Mouse (Mus musculus): ENCODE measurements around the gene Taf4. TPM values are rescaled to one million over a fixed set of nuclear protein-coding genes. Genes with fewer than 3 reads are reported as not detected.

Gene Taf4
- polyA plus RNA-seq, 1 experiment, result 26.3 TPM

- peak; percentile 20 for DNase-seq
- WGBS, result 69% methylated on average over 14 of the region's 14 CpGs
- Histone ChIP-seq H3K4me1 (replicated peaks; ENCODE audit: control insufficient read depth, insufficient read depth, low read length) (peaks cover 13% of the 10 kb centered on the region), H3K27me3 (ENCODE audit: control insufficient read depth, insufficient read depth, low read length) (no peaks in the 10 kb centered on the region), H3K27ac (ENCODE audit: control insufficient read depth, insufficient read depth, low read length) (no peak overlapping the region), H3K4me3 (ENCODE audit: control insufficient read depth, insufficient read depth, low read length) (no peak overlapping the region), H3K36me3 (ENCODE audit: control insufficient read depth, insufficient read depth, low read length) (no peaks in the 10 kb centered on the region)
- TF ChIP-seq CTCF (IDR thresholded peaks at IDR 0.05; ENCODE audit: borderline replicate concordance, control insufficient read depth, extremely low read depth, insufficient read depth, low read length, poor library complexity) (no peak), POLR2A (IDR thresholded peaks at IDR 0.05; ENCODE audit: control insufficient read depth, extremely low read depth, insufficient read depth, low read length, poor library complexity) (no peak)
These were observed 24.6 kb downstream of the Taf4 start for GRCm38 (mm10) chr2:179951542-179952524.

GRCm38 (mm10) chr2:179948820-179949219 is 27.6 kb downstream of the Taf4 start:
- H3K4me3 ChIP-seq (ENCODE audit: control insufficient read depth, insufficient read depth, low read length), result no peak overlapping the region
- DNase-seq, result no peak
- peaks cover 12% of the 10 kb centered on the region for H3K4me1 ChIP-seq (replicated peaks; ENCODE audit: control insufficient read depth, insufficient read depth, low read length)
- no peaks in the 10 kb centered on the region for H3K36me3 ChIP-seq (ENCODE audit: control insufficient read depth, insufficient read depth, low read length)
- no peaks in the 10 kb centered on the region for H3K27me3 ChIP-seq (ENCODE audit: control insufficient read depth, insufficient read depth, low read length)
- 83% methylated on average over 5 of the region's 5 CpGs for WGBS
- H3K27ac ChIP-seq (ENCODE audit: control insufficient read depth, insufficient read depth, low read length), result no peak overlapping the region
- TF ChIP-seq CTCF (IDR thresholded peaks at IDR 0.05; ENCODE audit: borderline replicate concordance, control insufficient read depth, extremely low read depth, insufficient read depth, low read length, poor library complexity), result no peak
- no peak for TF ChIP-seq POLR2A (IDR thresholded peaks at IDR 0.05; ENCODE audit: control insufficient read depth, extremely low read depth, insufficient read depth, low read length, poor library complexity)

GRCm38 (mm10) chr2:179947607-179948006 is 28.8 kb downstream of the Taf4 start:
- Histone ChIP-seq H3K36me3 (ENCODE audit: control insufficient read depth, insufficient read depth, low read length) (no peaks in the 10 kb centered on the region), H3K4me1 (replicated peaks; ENCODE audit: control insufficient read depth, insufficient read depth, low read length) (peaks cover 12% of the 10 kb centered on the region), H3K27me3 (ENCODE audit: control insufficient read depth, insufficient read depth, low read length) (no peaks in the 10 kb centered on the region), H3K4me3 (ENCODE audit: control insufficient read depth, insufficient read depth, low read length) (no peak overlapping the region), H3K27ac (ENCODE audit: control insufficient read depth, insufficient read depth, low read length) (no peak overlapping the region)
- DNase-seq, result no peak
- WGBS, result 76% methylated on average over 5 of the region's 5 CpGs
- TF ChIP-seq CTCF (IDR thresholded peaks at IDR 0.05; ENCODE audit: borderline replicate concordance, control insufficient read depth, extremely low read depth, insufficient read depth, low read length, poor library complexity) (no peak), POLR2A (IDR thresholded peaks at IDR 0.05; ENCODE audit: control insufficient read depth, extremely low read depth, insufficient read depth, low read length, poor library complexity) (no peak)

GRCm38 (mm10) chr2:179946496-179946895 is 29.9 kb downstream of the Taf4 start:
- no peak overlapping the region for H3K4me3 ChIP-seq (ENCODE audit: control insufficient read depth, insufficient read depth, low read length)
- no peak for TF ChIP-seq CTCF (IDR thresholded peaks at IDR 0.05; ENCODE audit: borderline replicate concordance, control insufficient read depth, extremely low read depth, insufficient read depth, low read length, poor library complexity)
- no peak for TF ChIP-seq POLR2A (IDR thresholded peaks at IDR 0.05; ENCODE audit: control insufficient read depth, extremely low read depth, insufficient read depth, low read length, poor library complexity)
- H3K27ac ChIP-seq (ENCODE audit: control insufficient read depth, insufficient read depth, low read length), result no peak overlapping the region
- H3K27me3 ChIP-seq (ENCODE audit: control insufficient read depth, insufficient read depth, low read length), result no peaks in the 10 kb centered on the region
- no peaks in the 10 kb centered on the region for H3K36me3 ChIP-seq (ENCODE audit: control insufficient read depth, insufficient read depth, low read length)
- WGBS, result 99% methylated on average over 6 of the region's 6 CpGs
- no peak for DNase-seq
- H3K4me1 ChIP-seq (replicated peaks; ENCODE audit: control insufficient read depth, insufficient read depth, low read length), result peaks cover 8% of the 10 kb centered on the region

GRCm38 (mm10) chr2:179945051-179945450 is 31.4 kb downstream of the Taf4 start:
- TF ChIP-seq POLR2A (IDR thresholded peaks at IDR 0.05; ENCODE audit: control insufficient read depth, extremely low read depth, insufficient read depth, low read length, poor library complexity) (no peak), CTCF (IDR thresholded peaks at IDR 0.05; ENCODE audit: borderline replicate concordance, control insufficient read depth, extremely low read depth, insufficient read depth, low read length, poor library complexity) (no peak)
- Histone ChIP-seq H3K36me3 (ENCODE audit: control insufficient read depth, insufficient read depth, low read length) (no peaks in the 10 kb centered on the region), H3K27me3 (ENCODE audit: control insufficient read depth, insufficient read depth, low read length) (no peaks in the 10 kb centered on the region), H3K4me3 (ENCODE audit: control insufficient read depth, insufficient read depth, low read length) (no peak overlapping the region), H3K4me1 (replicated peaks; ENCODE audit: control insufficient read depth, insufficient read depth, low read length) (peaks cover 9% of the 10 kb centered on the region), H3K27ac (ENCODE audit: control insufficient read depth, insufficient read depth, low read length) (no peak overlapping the region)
- no peak for DNase-seq
- WGBS, result 58% methylated on average over 4 of the region's 4 CpGs

GRCm38 (mm10) chr2:179941696-179942095 is 34.8 kb downstream of the Taf4 start:
- TF ChIP-seq POLR2A (IDR thresholded peaks at IDR 0.05; ENCODE audit: control insufficient read depth, extremely low read depth, insufficient read depth, low read length, poor library complexity), result no peak
- Histone ChIP-seq H3K27me3 (ENCODE audit: control insufficient read depth, insufficient read depth, low read length) (no peaks in the 10 kb centered on the region), H3K36me3 (ENCODE audit: control insufficient read depth, insufficient read depth, low read length) (no peaks in the 10 kb centered on the region), H3K4me1 (replicated peaks; ENCODE audit: control insufficient read depth, insufficient read depth, low read length) (peaks cover 14% of the 10 kb centered on the region; the same call in 1 of the 2 replicates), H3K27ac (ENCODE audit: control insufficient read depth, insufficient read depth, low read length) (no peak overlapping the region), H3K4me3 (ENCODE audit: control insufficient read depth, insufficient read depth, low read length) (no peak overlapping the region)
- DNase-seq, result no peak
- 97% methylated on average over 1 of the region's 1 CpGs for WGBS

Data from thymus, adult 2 months (tissue).